Mouse (Mus musculus) kidney, adult 9 months (tissue): ENCODE results near the gene Lbx2.

Experiments
- DNase-seq: peaks from one replicate; pipeline ENCODE4 v3.0.0; 2022

The Lbx2 gene

DNA sequence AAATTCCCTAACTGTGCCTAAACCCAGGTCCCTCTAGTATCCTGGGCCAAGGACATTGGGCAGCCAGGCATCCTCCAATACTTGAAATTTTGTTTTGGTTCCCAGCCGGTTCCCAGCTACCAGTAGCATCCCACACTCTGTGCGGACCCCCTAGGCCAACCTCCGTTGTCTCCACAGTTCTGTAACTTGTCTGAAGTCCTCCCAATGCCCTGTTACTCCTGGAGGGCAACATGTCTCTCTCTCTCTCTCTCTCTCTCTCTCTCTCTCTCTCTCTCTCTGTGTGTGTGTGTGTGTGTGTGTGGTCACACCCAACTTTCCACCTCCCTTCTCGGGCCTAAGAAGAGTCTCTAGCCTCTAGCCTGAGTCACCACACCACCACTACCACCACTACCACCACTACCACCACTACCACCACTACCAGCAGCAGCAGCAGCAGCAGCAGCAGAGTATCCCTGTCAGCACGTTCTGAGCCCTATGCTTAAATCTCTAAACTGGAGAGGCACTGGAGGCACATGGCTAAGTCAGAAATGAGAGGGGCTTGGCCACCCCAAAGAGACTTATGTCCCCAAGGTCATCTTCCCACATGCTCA is 50.2 kb downstream of the Lbx2 start:
- DNase-seq: no peak

GRCm38 (mm10) chr6:83136881-83137575 is 50.9 kb downstream of the Lbx2 start:
- DNase-seq: peak; percentile 76

DNA sequence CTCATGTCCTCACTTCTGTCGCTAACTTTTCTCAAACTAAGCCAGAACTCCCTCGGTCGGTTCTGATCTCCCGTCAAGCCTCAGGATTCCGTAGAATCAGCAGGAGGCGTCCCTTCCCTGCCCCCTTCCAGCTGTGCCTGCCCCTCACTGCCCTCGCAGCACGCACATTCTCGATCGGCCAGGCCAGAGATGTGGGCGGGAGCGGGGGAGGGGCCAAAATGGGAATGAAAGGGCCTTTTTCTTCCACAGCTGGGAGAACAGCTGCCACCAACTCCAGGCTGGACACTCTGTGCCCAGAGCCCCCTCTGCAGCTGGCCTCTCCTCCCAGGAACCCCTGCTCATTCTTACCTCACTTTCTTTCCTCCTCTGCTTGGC is 51.4 kb downstream of the Lbx2 start:
- peak; percentile 93 for DNase-seq
